Mouse (Mus musculus) hindbrain, embryonic 10.5 days (tissue): ENCODE measurements around the gene Plbd1. TPM values are rescaled to one million over a fixed set of nuclear protein-coding genes. Genes with fewer than 3 reads are reported as not detected.

Experiments
- DNase-seq: peaks from one replicate; pipeline ENCODE4 v3.0.0-alpha.2; 2017; ENCODE audit warnings: low spot score
- H3K27ac ChIP-seq: fragments of 300-500 bp; sonication (generic); 2 replicates; pipeline ENCODE4 v1.5.1; 2016; ENCODE audit warnings: mild to moderate bottlenecking, moderate library complexity
- H3K27me3 ChIP-seq: fragments of 300-500 bp; sonication (generic); 2 replicates; pipeline ENCODE4 v1.6.1; 2016; ENCODE audit warnings: mild to moderate bottlenecking; ENCODE audit not compliant: poor library complexity, insufficient read depth, severe bottlenecking
- H3K36me3 ChIP-seq: fragments of 300-500 bp; sonication (generic); 2 replicates; pipeline ENCODE4 v1.6.1; 2016; ENCODE audit warnings: mild to moderate bottlenecking, moderate library complexity
- H3K4me1 ChIP-seq: fragments of 300-500 bp; sonication (generic); replicated peaks from 2 replicates; pipeline ENCODE4 v1.6.1; 2016; ENCODE audit warnings: mild to moderate bottlenecking
- H3K4me3 ChIP-seq: fragments of 300-500 bp; sonication (generic); 2 replicates; pipeline ENCODE4 v1.5.1; 2016; ENCODE audit warnings: mild to moderate bottlenecking, moderate library complexity
- H3K9me3 ChIP-seq: fragments of 300-500 bp; sonication (generic); 2 replicates; pipeline ENCODE4 v1.6.1; 2016; ENCODE audit warnings: mild to moderate bottlenecking, moderate library complexity
- WGBS: fragments of 180-500 bp; shearing (Covaris S2); methylation state at CpG from one replicate; pipeline ENCODE4 v1.1.7; 2016; 5-methylcytosine and 5-hydroxymethylcytosine counted together
- polyA plus RNA-seq: library from polyadenylated mRNA; unstranded; fragments of >200 nt; fragmentation: Nextera tagmentation; extraction: Ambion mirVana; gene quantifications from 2 replicates; pipeline ENCODE4 v1.2.1, GENCODE M21; 2016

Plbd1 gene
- polyA plus RNA-seq, 1 experiment from 2014 or later, result 1.8 TPM

DNA sequence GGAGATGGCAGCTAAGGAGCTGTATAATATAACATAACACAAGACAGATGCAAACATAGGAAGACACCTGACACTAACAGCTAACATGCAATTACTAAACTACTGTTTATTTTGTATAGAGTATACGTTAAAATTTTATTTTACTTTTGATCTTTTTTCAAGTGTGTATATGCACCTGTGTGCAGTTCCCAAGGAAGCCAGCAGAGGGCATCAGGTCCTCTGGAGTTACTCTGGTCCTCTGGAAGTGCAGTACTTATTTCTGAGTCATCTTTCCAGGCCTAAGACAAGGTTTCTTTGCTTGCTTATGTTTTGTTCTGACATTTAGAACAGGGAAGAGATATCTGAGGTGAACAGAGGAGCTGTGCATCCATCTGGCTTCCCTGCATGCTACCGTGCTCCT is 17.6 kb downstream of the Plbd1 start:
- Histone ChIP-seq H3K36me3 (no peaks in the 10 kb centered on the region), H3K4me3 (no peak overlapping the region), H3K9me3 (no peaks in the 10 kb centered on the region), H3K4me1 (peaks cover 5% of the 10 kb centered on the region; the same call in 1 of the 2 replicates), H3K27ac (no peak overlapping the region), H3K27me3 (no peaks in the 10 kb centered on the region)
- no peak for DNase-seq
- 86% methylated on average over 2 of the region's 2 CpGs for whole genome bisulfite sequencing

DNA sequence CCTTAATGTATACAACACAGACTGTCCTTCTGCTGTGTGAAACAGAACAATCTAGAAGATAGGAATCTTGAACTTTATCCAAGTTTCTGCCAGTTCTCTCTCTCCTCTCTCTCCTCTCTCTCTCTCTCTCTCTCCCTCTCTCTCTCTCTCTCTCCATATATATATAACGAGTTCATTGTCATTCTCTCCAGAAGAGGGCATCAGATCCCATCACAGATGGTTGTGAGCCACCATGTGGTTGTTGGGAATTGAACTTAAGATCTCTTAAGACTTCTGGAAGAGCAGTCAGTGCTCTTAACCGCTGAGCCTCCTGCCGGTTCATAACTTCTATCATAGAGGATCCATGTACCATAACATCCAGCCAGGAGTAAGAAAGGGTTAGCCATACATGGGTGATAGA is 26.7 kb downstream of the Plbd1 start:
- Histone ChIP-seq H3K27me3 (no peaks in the 10 kb centered on the region), H3K4me1 (no peaks in the 10 kb centered on the region), H3K36me3 (no peaks in the 10 kb centered on the region), H3K9me3 (no peaks in the 10 kb centered on the region), H3K27ac (no peak overlapping the region), H3K4me3 (no peak overlapping the region)
- no peak for DNase-seq
- WGBS, result 74% methylated on average over 3 of the region's 3 CpGs

DNA sequence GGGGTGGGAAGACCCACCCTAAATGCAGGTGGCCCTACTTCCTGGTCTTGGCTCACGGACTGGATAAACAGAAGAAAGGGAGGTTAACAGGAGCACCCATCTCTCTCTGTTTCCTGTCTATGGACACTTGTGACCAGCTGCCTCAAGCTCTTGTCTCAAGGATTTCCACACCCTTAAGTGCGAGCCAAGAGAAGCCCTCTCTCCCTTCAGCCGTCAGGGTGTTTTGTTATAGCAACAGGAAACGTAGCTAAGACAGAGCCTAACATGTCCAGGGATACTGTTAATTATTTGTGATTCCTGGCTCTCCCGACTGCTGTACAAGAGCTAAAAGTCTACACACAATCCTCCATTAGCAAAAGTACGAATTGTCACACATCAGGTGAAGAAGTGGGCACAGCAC is 28.0 kb downstream of the Plbd1 start:
- no peaks in the 10 kb centered on the region for H3K9me3 ChIP-seq
- no peak for DNase-seq
- H3K27ac ChIP-seq, result no peak overlapping the region
- H3K27me3 ChIP-seq, result no peaks in the 10 kb centered on the region
- no peak overlapping the region for H3K4me3 ChIP-seq
- no peaks in the 10 kb centered on the region for H3K4me1 ChIP-seq
- H3K36me3 ChIP-seq, result no peaks in the 10 kb centered on the region
- 80% methylated on average over 6 of the region's 6 CpGs for WGBS

DNA sequence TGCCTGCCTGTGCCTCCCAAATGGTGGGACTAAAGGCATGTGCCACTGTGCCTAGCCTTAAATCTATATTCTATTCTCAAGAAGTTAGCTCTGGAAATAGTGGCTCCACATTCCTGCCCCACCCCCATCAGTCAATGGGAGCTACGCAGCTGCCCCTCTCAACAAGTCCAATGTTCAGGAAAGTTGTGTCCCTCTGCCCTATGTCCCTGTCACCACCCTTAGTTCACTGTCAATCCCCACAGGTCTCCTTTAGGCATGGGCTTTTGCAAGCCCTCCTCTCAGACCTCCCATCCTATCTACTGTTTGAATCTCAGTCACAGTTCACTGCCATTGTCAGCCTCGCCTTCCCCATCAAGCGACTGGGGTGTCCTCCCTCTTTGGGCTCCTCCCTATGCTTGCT is 28.6 kb downstream of the Plbd1 start:
- Histone ChIP-seq H3K9me3 (no peaks in the 10 kb centered on the region), H3K4me1 (no peaks in the 10 kb centered on the region), H3K4me3 (no peak overlapping the region), H3K27ac (no peak overlapping the region), H3K36me3 (no peaks in the 10 kb centered on the region), H3K27me3 (no peaks in the 10 kb centered on the region)
- no peak for DNase-seq
- WGBS, result 90% methylated on average over 3 of the region's 3 CpGs

GRCm38 (mm10) chr6:136631945-136632534 is 29.7 kb downstream of the Plbd1 start:
- no peak overlapping the region for H3K4me3 ChIP-seq
- no peak overlapping the region for H3K27ac ChIP-seq
- no peaks in the 10 kb centered on the region for H3K9me3 ChIP-seq
- H3K4me1 ChIP-seq, result no peaks in the 10 kb centered on the region
- no peak for DNase-seq
- 85% methylated on average over 13 of the region's 13 CpGs for WGBS
- no peaks in the 10 kb centered on the region for H3K27me3 ChIP-seq
- no peaks in the 10 kb centered on the region for H3K36me3 ChIP-seq

DNA sequence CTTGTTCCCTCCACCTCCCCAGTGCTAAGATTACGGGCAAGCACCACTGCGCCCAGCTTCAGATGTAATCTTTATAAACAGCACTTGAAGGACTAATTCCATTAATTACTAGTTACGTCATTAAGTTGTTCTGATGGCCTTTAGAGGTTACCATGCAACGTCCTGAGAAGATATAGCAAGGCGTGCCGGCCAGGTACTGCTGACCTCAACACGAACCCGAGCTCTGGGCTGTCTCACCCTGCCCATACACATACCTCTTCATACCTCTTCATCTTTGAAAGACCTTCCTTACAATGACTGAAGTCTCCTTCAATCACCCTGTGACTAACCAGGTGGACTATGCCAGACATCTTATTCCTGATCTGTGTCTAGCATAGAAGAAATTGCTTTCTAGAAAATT is 30.2 kb downstream of the Plbd1 start:
- Histone ChIP-seq H3K9me3 (no peaks in the 10 kb centered on the region), H3K27ac (no peak overlapping the region), H3K27me3 (no peaks in the 10 kb centered on the region), H3K4me3 (no peak overlapping the region), H3K36me3 (no peaks in the 10 kb centered on the region), H3K4me1 (no peaks in the 10 kb centered on the region)
- WGBS, result 92% methylated on average over 8 of the region's 8 CpGs
- no peak for DNase-seq

GRCm38 (mm10) chr6:136629639-136630038 is 32.1 kb downstream of the Plbd1 start:
- no peak for DNase-seq
- H3K9me3 ChIP-seq, result no peaks in the 10 kb centered on the region
- no peaks in the 10 kb centered on the region for H3K36me3 ChIP-seq
- 89% methylated on average over 5 of the region's 5 CpGs for WGBS
- no peaks in the 10 kb centered on the region for H3K27me3 ChIP-seq
- H3K4me3 ChIP-seq, result no peak overlapping the region
- H3K4me1 ChIP-seq, result no peaks in the 10 kb centered on the region
- no peak overlapping the region for H3K27ac ChIP-seq

DNA sequence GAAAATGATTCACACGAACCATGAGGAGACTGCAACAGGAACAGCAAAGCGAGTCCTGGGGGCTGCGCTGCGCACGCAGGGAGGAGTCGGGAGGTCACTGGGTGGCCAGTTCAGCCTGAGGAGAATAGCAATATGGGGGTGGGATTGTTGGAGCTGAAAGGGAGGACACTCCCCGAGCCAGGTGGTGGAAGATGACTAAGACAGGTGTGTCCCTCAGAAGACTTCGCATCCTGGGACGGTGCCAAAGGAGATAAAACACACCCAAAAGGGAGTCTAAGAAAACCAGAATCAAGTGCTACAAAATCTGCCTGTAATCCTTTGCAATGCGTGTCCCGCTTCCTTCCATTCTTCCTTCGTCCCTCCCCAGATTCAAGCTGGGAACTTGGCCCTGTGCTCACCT is 36.3 kb downstream of the Plbd1 start:
- Histone ChIP-seq H3K36me3 (no peaks in the 10 kb centered on the region), H3K27ac (no peak overlapping the region), H3K4me3 (no peak overlapping the region), H3K9me3 (no peaks in the 10 kb centered on the region), H3K27me3 (no peaks in the 10 kb centered on the region), H3K4me1 (no peaks in the 10 kb centered on the region; the same call in 1 of the 2 replicates)
- 90% methylated on average over 12 of the region's 12 CpGs for WGBS
- DNase-seq, result no peak

GRCm38 (mm10) chr6:136620361-136621139 is 41.2 kb downstream of the Plbd1 start:
- Histone ChIP-seq H3K27me3 (no peaks in the 10 kb centered on the region), H3K36me3 (no peaks in the 10 kb centered on the region), H3K9me3 (no peaks in the 10 kb centered on the region), H3K4me1 (no peaks in the 10 kb centered on the region; the same call in 1 of the 2 replicates), H3K27ac (no peak overlapping the region), H3K4me3 (peak overlapping the region; percentile 4; the same call in 1 of the 2 replicates)
- DNase-seq, result peak; percentile 86
- WGBS, result 49% methylated on average over 17 of the region's 17 CpGs

DNA sequence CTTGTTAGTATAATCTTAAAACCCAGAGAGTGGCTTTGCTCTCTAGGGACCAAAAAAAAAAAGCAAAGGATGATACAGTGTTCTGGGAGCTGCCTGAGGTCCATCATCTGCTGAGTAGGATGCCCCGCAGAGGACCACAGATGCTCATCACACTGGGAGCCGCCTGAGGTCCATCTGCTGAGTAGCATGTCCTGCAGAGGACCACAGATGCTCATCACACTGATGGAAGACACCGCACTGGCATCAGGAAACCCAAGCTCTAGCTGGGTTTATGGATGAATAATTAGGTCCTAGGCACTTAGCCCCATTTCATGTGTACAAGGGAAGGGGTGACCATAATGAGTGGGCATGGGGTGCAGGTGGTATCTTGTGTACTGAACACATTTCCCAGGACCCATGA is 47.6 kb downstream of the Plbd1 start:
- H3K27me3 ChIP-seq, result no peaks in the 10 kb centered on the region
- H3K36me3 ChIP-seq, result peaks cover 37% of the 10 kb centered on the region
- no peak for DNase-seq
- no peaks in the 10 kb centered on the region for H3K4me1 ChIP-seq
- 79% methylated on average over 3 of the region's 3 CpGs for WGBS
- no peak overlapping the region for H3K4me3 ChIP-seq
- H3K9me3 ChIP-seq, result peaks cover 7% of the 10 kb centered on the region
- H3K27ac ChIP-seq, result no peak overlapping the region

DNA sequence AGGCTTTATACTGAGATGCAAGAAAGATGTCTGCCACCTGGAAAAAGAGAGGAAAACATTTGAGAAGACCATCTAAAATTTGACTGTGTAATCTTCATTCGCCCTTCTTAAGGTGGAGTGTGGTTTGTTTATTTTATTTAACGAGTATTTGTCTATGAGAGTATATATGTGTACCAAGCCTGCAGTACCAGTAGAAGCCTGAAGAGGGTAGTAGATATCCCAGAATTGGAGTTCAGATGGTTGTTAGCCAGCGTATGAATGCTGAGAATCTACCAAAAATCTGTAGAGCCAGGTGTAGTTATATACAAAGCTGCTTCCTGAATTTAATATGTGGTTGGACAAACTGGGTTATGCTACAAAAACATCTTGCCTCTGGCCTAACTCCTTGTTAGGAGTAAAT is 49.4 kb downstream of the Plbd1 start:
- H3K4me3 ChIP-seq, result no peak overlapping the region
- no peaks in the 10 kb centered on the region for H3K27me3 ChIP-seq
- WGBS, result 94% methylated on average over 3 of the region's 3 CpGs
- H3K27ac ChIP-seq, result no peak overlapping the region
- H3K36me3 ChIP-seq, result peaks cover 56% of the 10 kb centered on the region
- no peak for DNase-seq
- no peaks in the 10 kb centered on the region for H3K4me1 ChIP-seq
- peaks cover 7% of the 10 kb centered on the region for H3K9me3 ChIP-seq

DNA sequence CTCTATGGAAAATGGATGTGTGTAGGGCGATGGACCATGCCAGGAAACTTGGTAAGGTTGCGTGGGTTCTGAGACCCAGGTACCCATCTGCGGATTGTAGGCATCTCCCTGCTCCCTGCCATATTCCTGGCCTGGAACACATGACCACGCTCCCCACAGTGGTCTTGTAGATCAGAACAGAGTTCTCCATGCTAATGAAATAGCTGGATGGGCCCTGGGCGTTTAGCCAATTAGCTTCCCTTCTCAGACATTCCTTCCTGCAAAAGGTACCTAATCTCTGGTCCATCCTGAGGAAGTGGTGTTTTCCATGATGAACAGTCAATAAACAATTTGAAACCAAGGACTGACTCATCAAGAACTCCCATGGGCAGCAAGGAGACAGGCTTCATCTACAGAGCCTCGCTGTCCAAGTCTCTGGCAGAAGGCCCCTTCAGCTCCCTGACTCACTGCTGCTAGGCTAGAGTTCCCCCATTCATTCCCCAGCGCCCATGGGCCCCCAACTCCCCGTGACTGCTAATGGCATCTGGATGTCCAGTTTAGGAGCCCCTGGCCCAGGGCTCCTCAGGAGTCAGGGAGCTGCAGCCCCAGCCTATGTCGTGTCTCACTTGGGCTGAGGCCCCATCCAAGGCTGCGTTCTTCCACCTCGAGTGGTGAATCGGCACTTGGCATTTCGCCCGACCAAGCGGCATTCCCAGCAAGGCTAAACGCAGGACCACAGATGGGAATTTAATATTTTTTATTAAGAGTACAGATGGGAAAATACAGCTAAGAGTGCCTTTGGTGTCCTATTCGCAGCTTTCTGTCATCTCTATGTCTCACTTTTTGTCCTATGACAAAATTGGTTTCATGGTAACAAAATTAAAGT is 50.1 kb downstream of the Plbd1 start:
- WGBS, result 96% methylated on average over 17 of the region's 17 CpGs
- Histone ChIP-seq H3K27ac (no peak overlapping the region), H3K36me3 (peaks cover 63% of the 10 kb centered on the region), H3K9me3 (peaks cover 7% of the 10 kb centered on the region), H3K4me1 (no peaks in the 10 kb centered on the region), H3K4me3 (no peak overlapping the region), H3K27me3 (no peaks in the 10 kb centered on the region)
- DNase-seq, result no peak

GRCm38 (mm10) chr6:136602601-136603000 is 59.1 kb downstream of the Plbd1 start:
- no peaks in the 10 kb centered on the region for H3K9me3 ChIP-seq
- H3K27me3 ChIP-seq, result no peaks in the 10 kb centered on the region
- no peaks in the 10 kb centered on the region for H3K4me1 ChIP-seq
- WGBS, result 91% methylated on average over 7 of the region's 7 CpGs
- H3K27ac ChIP-seq, result no peak overlapping the region
- H3K36me3 ChIP-seq, result peaks cover 98% of the 10 kb centered on the region
- H3K4me3 ChIP-seq, result no peak overlapping the region
- no peak for DNase-seq
